Mouse (Mus musculus) ES-Bruce4 (cell line): ENCODE data around the gene Slc16a6.

Source experiments
- CTCF ChIP-seq: IDR thresholded peaks from one replicate; pipeline ENCODE4 v1.8.1; 2011; ENCODE audit warnings: low read depth, low read length
- EP300 ChIP-seq: IDR thresholded peaks from 2 replicates; pipeline ENCODE4 v1.6.1; 2011; ENCODE audit warnings: low read depth, low read length; ENCODE audit not compliant: insufficient read depth
- POLR2A ChIP-seq: IDR thresholded peaks from one replicate; pipeline ENCODE4 v1.8.1; 2011; ENCODE audit warnings: low read length; ENCODE audit not compliant: insufficient read depth

DNA sequence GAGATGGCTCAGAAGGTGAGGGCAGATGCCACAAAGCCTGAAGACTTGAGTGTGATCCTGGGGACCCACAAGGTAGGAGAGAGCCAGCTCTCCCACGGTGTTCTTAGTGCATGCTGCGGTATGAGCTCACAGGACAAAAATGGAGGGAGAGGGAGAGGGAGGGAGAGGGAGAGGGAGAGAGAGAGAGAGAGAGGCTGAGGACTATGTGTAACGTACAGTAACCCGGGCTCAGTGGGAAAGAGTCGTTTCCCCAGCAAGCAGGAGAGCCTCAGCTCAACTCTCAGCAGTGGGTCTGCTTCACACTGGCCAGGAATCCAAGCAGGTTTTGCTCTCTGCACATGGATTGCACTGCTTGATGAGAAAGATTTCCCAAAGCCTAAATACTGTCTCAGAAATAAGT is 34.2 kb downstream of the Slc16a6 start:
- no peak for TF ChIP-seq CTCF
- TF ChIP-seq POLR2A, result no peak
- no peak for TF ChIP-seq EP300
